Mouse (Mus musculus): ENCODE data around the gene Tnpo2. TPM values are rescaled to one million over a fixed set of nuclear protein-coding genes. Genes with fewer than 3 reads are reported as not detected.
A peak's percentile ranks its signal among the peaks of the same experiment; 100 is the strongest.

Tnpo2 gene
- total and polyA plus RNA-seq, 2 experiments from 2014 or later, result 52.3 to 155 TPM

DNA sequence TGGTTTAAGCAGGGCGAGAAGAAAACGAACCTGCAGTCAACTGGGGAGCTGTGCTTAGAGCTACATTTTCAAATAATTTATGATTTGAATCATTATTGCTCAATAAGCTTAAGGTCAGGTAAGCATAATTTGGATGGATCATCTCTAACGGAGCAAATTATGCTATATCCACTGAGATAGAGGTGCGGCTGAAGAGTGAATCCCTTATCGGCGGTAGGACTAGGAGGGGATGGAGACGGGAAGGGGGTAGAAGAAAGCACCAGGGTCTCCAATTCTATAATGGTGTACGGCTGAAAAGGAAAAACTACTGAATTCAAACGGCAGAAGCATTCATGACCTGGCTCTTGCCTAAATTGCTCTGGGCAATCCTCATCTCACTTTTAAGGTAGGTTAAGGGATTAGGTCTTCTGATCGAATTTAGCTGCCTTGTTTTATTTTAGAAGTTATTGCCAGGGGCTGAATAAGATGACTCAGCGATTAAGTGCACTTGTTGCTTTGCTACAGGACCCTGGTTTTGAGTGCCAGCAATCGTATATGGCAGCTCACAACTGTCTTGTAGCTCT lies 1.5 kb upstream of the Tnpo2 start:
- WGBS, result 7% methylated on average over 12 of the region's 12 CpGs
- Histone ChIP-seq H3K9me3 (ENCODE audit: low read length) (no peaks in the 10 kb centered on the region), H3K27ac (ENCODE audit: low read depth, low read length) (no peak overlapping the region), H3K36me3 (ENCODE audit: insufficient read depth) (peaks cover 22% of the 10 kb centered on the region), H3K4me3 (ENCODE audit: low read depth, low read length) (peak overlapping the region; percentile 64), H3K9ac (peak overlapping the region; percentile 55; the same call in 1 of the 2 replicates), H3K4me2 (ENCODE audit: low read depth) (peak overlapping the region; percentile 97), H3K4me1 (ENCODE audit: insufficient read depth) (0 out of 2 replicates have a peak, but pooled peaks cover 18% of the 10 kb centered on the region), H3K27me3 (ENCODE audit: insufficient read depth, low read length) (no peaks in the 10 kb centered on the region)
- DNase-seq, result peak; percentile 30
- no peak for TF ChIP-seq CTCF (IDR thresholded peaks at IDR 0.05; ENCODE audit: low read depth)
- ATAC-seq, result no peak

DNA sequence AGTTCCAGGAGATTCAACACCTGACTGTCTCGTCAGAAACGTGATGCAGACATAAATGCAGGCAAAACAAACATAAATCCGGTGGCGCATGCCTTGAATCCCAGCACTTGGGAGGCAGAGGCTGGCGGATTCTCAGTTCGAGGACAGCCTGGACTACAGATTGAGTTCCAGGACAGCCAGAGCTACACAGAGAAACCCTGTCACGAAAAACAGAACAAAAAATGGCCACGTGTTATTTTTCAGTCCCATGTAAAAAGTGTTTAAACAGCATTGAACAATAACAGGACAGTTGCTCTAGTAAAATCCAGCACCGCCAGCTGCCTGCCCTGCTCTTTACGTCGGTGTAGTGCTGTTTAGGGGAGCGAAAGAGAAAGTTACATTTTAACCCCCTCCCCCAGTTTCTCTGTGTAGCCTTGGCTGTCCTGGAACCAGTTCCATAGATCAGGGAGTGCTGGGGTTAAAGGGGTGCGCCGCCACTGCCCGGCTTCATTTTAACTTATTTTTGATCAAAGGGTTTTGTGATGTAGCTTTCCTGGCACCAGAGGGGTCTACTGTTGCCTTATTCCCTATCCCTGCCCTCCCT lies 896 bp upstream of the Tnpo2 start:
- H3K4me2 ChIP-seq (ENCODE audit: low read depth), result peak overlapping the region; percentile 97
- no peaks in the 10 kb centered on the region for H3K9me3 ChIP-seq (ENCODE audit: low read length)
- no peak for DNase-seq
- ATAC-seq, result 0 out of 2 replicates have a peak, but pooled peaks have one; percentile 0
- no peak for TF ChIP-seq CTCF (IDR thresholded peaks at IDR 0.05; ENCODE audit: low read depth)
- no peaks in the 10 kb centered on the region for H3K27me3 ChIP-seq (ENCODE audit: insufficient read depth, low read length)
- peak overlapping the region; percentile 55 for H3K9ac ChIP-seq
- H3K27ac ChIP-seq (ENCODE audit: low read depth, low read length), result peak overlapping the region; percentile 81
- H3K36me3 ChIP-seq (ENCODE audit: insufficient read depth), result peaks cover 26% of the 10 kb centered on the region
- H3K4me1 ChIP-seq (ENCODE audit: insufficient read depth), result 0 out of 2 replicates have a peak, but pooled peaks cover 18% of the 10 kb centered on the region
- 3% methylated on average over 15 of the region's 15 CpGs for WGBS
- peak overlapping the region; percentile 64 for H3K4me3 ChIP-seq (ENCODE audit: low read depth, low read length)

DNA sequence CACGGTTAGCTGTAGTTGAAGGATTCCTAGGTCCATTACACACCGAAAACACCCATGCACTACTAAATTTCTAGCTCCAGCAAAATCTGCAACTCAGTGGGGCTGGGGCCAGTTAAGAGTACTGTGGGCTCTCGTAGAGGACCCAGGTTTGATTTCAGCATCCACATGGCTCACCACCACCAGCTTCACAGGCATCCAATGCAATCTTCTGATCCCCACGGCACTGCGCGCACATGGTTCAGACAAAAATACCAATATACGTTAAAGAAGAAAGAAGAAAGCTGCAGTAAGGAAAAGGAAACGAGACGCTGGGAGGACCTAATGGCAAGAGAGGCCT lies 366 bp upstream of the Tnpo2 start:
- H3K4me2 ChIP-seq (ENCODE audit: low read depth), result peak overlapping the region; percentile 97
- no peaks in the 10 kb centered on the region for H3K27me3 ChIP-seq (ENCODE audit: insufficient read depth, low read length)
- 2% methylated on average over 9 of the region's 9 CpGs for WGBS
- peak overlapping the region; percentile 81 for H3K27ac ChIP-seq (ENCODE audit: low read depth, low read length)
- ATAC-seq, result peak; percentile 28
- DNase-seq, result no peak
- H3K9me3 ChIP-seq (ENCODE audit: low read length), result no peaks in the 10 kb centered on the region
- 0 out of 2 replicates have a peak, but pooled peaks cover 18% of the 10 kb centered on the region for H3K4me1 ChIP-seq (ENCODE audit: insufficient read depth)
- peak overlapping the region; percentile 64 for H3K4me3 ChIP-seq (ENCODE audit: low read depth, low read length)
- TF ChIP-seq CTCF (IDR thresholded peaks at IDR 0.05; ENCODE audit: low read depth), result no peak
- H3K36me3 ChIP-seq (ENCODE audit: insufficient read depth), result peaks cover 31% of the 10 kb centered on the region
- peak overlapping the region; percentile 55 for H3K9ac ChIP-seq

DNA sequence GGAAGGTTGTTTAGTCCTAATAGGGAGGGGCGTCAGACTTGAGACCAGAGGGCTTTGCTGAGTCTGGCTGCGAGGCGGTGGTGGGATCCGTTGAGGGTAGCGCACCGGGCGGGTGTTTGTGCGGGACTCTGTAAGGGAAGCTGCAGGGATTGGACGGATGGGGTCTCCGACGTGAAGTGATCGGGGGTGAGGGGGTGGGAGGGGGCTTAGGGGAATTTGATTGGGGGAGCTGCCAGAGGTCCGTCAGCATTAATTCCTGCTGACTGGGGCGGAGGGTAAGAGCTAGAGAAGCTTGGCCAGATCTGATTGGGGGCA lies 608 bp downstream of the Tnpo2 start:
- peak overlapping the region; percentile 68 for H3K9ac ChIP-seq
- H3K27me3 ChIP-seq (ENCODE audit: insufficient read depth, low read length), result no peaks in the 10 kb centered on the region
- H3K36me3 ChIP-seq (ENCODE audit: insufficient read depth), result peaks cover 29% of the 10 kb centered on the region
- H3K9me3 ChIP-seq (ENCODE audit: low read length), result no peaks in the 10 kb centered on the region
- H3K27ac ChIP-seq (ENCODE audit: low read depth, low read length), result peak overlapping the region; percentile 96
- peak overlapping the region; percentile 97 for H3K4me2 ChIP-seq (ENCODE audit: low read depth)
- ATAC-seq (peak; percentile 64), DNase-seq (no peak)
- TF ChIP-seq CTCF (IDR thresholded peaks at IDR 0.05; ENCODE audit: low read depth), result no peak
- H3K4me1 ChIP-seq (ENCODE audit: insufficient read depth), result 0 out of 2 replicates have a peak, but pooled peaks cover 18% of the 10 kb centered on the region
- 0% methylated on average over 14 of the region's 14 CpGs for WGBS
- H3K4me3 ChIP-seq (ENCODE audit: low read depth, low read length), result peak overlapping the region; percentile 64

DNA sequence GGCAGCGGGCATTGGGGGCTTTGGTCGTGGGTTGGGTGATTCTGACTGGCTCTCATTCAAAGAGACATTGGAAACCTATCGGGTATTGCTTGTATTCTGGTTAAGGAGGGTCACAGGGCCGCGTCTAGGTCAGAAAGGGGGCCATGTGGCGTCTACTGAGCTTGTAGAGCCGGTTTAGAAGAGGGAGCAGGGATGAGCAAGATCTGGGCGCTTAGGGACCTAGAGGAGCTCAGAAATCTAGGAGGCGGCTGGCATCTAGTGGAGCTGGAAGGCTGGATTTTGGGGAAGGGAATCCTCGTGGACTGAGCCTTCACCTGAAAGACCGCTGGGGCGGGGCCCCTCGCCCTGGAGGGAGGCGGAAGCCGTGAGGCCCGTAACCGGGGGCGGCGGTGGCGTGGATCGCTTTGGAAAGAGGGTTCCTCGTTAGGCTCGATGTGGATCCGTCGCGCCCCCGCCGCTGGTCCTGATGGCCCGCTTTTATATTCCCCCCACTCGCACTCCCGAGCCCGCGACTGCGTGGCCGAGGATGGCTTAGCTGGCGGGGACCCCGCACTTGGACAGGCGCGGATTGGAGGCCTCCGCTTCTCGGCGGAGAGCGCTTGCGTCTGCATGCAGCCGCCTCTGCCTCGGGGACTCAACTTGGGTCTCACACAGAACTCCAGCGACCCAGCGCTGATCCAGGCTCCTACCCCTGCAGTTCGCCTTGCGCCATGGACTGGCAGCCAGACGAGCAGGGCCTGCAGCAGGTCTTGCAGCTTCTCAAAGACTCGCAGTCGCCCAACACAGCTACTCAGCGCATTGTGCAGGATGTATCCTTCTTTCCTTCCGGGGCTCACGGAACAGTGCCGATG lies 1.2 kb downstream of the Tnpo2 start:
- Histone ChIP-seq H3K4me1 (ENCODE audit: insufficient read depth) (0 out of 2 replicates have a peak, but pooled peaks cover 18% of the 10 kb centered on the region), H3K9ac (peak overlapping the region; percentile 68), H3K4me2 (ENCODE audit: low read depth) (peak overlapping the region; percentile 97), H3K9me3 (ENCODE audit: low read length) (no peaks in the 10 kb centered on the region), H3K27me3 (ENCODE audit: insufficient read depth, low read length) (no peaks in the 10 kb centered on the region), H3K4me3 (ENCODE audit: low read depth, low read length) (peak overlapping the region; percentile 64), H3K36me3 (ENCODE audit: insufficient read depth) (peaks cover 23% of the 10 kb centered on the region), H3K27ac (ENCODE audit: low read depth, low read length) (peak overlapping the region; percentile 96)
- no peak for TF ChIP-seq CTCF (IDR thresholded peaks at IDR 0.05; ENCODE audit: low read depth)
- peak; percentile 18 for ATAC-seq
- peak; percentile 52 for DNase-seq
- 2% methylated on average over 57 of the region's 57 CpGs for WGBS

DNA sequence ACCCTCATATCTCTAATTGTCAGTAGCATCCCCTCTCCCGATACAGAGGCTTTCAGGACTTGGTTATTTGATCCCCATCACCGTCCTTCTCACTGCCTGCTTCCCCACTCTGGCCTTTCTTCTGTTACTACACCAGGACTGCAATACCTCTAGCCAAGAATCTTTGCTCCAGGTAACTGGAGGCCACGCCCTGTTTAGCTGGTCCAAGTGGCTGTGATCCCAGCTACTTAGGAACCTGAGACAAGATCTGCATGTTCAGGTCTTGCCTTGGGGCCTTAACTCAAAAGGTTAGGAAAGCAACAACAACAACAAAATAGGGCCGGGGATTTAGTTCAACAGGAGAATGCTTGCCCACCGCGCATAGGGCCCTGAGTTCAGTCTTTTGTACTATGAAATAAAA lies 6.9 kb downstream of the Tnpo2 start:
- no peak for TF ChIP-seq CTCF (IDR thresholded peaks at IDR 0.05; ENCODE audit: low read depth)
- 89% methylated on average over 6 of the region's 6 CpGs for WGBS
- H3K36me3 ChIP-seq (ENCODE audit: insufficient read depth), result peaks cover 63% of the 10 kb centered on the region

DNA sequence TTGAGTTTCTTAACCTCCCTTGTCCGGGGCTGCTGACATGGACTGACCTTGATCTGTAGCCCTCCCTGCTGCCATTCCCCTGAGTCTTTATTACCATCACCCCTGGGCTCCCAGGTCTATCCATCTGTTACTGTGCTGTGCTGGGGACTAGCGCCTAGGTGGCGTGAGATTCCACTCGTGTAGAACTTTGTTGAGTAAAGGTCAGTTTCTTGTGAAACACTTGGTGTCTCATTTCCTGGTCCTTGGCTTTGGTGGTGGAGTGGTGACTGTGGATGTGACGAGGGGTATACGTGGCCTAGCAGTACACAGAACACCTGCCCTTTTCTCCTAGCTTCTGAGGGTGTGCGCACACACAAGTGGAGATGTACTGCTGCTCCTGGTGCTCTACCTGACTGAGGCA lies 20.7 kb downstream of the Tnpo2 start:
- no peak for ATAC-seq
- H3K36me3 ChIP-seq (ENCODE audit: insufficient read depth), result peaks cover 41% of the 10 kb centered on the region
- no peak overlapping the region for H3K9ac ChIP-seq
- no peak overlapping the region for H3K4me3 ChIP-seq (ENCODE audit: low read depth, low read length)
- H3K27me3 ChIP-seq (ENCODE audit: insufficient read depth, low read length), result no peaks in the 10 kb centered on the region
- H3K9me3 ChIP-seq (ENCODE audit: low read length), result no peaks in the 10 kb centered on the region
- H3K4me1 ChIP-seq (ENCODE audit: insufficient read depth), result peaks cover 6% of the 10 kb centered on the region
- WGBS, result 83% methylated on average over 7 of the region's 7 CpGs
- DNase-seq, result no peak
- TF ChIP-seq CTCF (IDR thresholded peaks at IDR 0.05; ENCODE audit: low read depth), result no peak
- no peak overlapping the region for H3K4me2 ChIP-seq (ENCODE audit: low read depth)
- no peak overlapping the region for H3K27ac ChIP-seq (ENCODE audit: low read depth, low read length)

More for the DNA sequence above, 6.9 kb downstream of the Tnpo2 start:
- Histone ChIP-seq H3K27ac (ENCODE audit: low read depth, low read length) (no peak overlapping the region), H3K4me3 (ENCODE audit: low read depth, low read length) (no peak overlapping the region), H3K9me3 (ENCODE audit: low read length) (no peaks in the 10 kb centered on the region), H3K9ac (no peak overlapping the region), H3K4me2 (ENCODE audit: low read depth) (no peak overlapping the region), H3K27me3 (ENCODE audit: insufficient read depth, low read length) (no peaks in the 10 kb centered on the region), H3K4me1 (ENCODE audit: insufficient read depth) (0 out of 2 replicates have a peak, but pooled peaks cover 2% of the 10 kb centered on the region)
- DNase-seq (no peak), ATAC-seq (no peak)
